Mouse (Mus musculus): ENCODE results near the gene Pald1.

Gene Pald1

GRCm38 (mm10) chr10:61371884-61372584 is 11.3 kb downstream of the Pald1 start:
- in situ Hi-C loops (cut with MboI; ENCODE audit: low sequenced_read_pairs) = no loop called here

GRCm38 (mm10) chr10:61370273-61370979 is 12.9 kb downstream of the Pald1 start:
- in situ Hi-C loops (cut with MboI; ENCODE audit: low sequenced_read_pairs) = no loop called here

GRCm38 (mm10) chr10:61369755-61370154 is 13.6 kb downstream of the Pald1 start:
- in situ Hi-C loops (cut with MboI; ENCODE audit: low sequenced_read_pairs) = no loop called here

GRCm38 (mm10) chr10:61365902-61366301 is 17.4 kb downstream of the Pald1 start:
- in situ Hi-C loops (cut with MboI; ENCODE audit: low sequenced_read_pairs) = no loop called here

GRCm38 (mm10) chr10:61364431-61364830 is 18.9 kb downstream of the Pald1 start:
- in situ Hi-C loops (cut with MboI; ENCODE audit: low sequenced_read_pairs) = no loop called here

GRCm38 (mm10) chr10:61362992-61363391 is 20.3 kb downstream of the Pald1 start:
- in situ Hi-C loops (cut with MboI; ENCODE audit: low sequenced_read_pairs) = no loop called here

- in situ Hi-C loops (cut with MboI; ENCODE audit: low sequenced_read_pairs) = no loop called here
Measured at GRCm38 (mm10) chr10:61362483-61362882, 20.8 kb downstream of the Pald1 start.

- in situ Hi-C loops (cut with MboI; ENCODE audit: low sequenced_read_pairs) = no loop called here
Measured at GRCm38 (mm10) chr10:61360667-61361066, 22.7 kb downstream of the Pald1 start.

- in situ Hi-C loops (cut with MboI; ENCODE audit: low sequenced_read_pairs) = no loop called here
Measured at GRCm38 (mm10) chr10:61359411-61359810, 23.9 kb downstream of the Pald1 start.

- in situ Hi-C loops (cut with MboI; ENCODE audit: low sequenced_read_pairs) = no loop called here
Measured at GRCm38 (mm10) chr10:61357658-61358057, 25.7 kb downstream of the Pald1 start.

- in situ Hi-C loops (cut with MboI; ENCODE audit: low sequenced_read_pairs) = no loop called here
Measured at GRCm38 (mm10) chr10:61356568-61356967, 26.8 kb downstream of the Pald1 start.

- in situ Hi-C loops (cut with MboI; ENCODE audit: low sequenced_read_pairs) = no loop called here
Measured at GRCm38 (mm10) chr10:61356095-61356494, 27.2 kb downstream of the Pald1 start.

GRCm38 (mm10) chr10:61355611-61356010 is 27.7 kb downstream of the Pald1 start:
- in situ Hi-C loops (cut with MboI; ENCODE audit: low sequenced_read_pairs) = no loop called here

GRCm38 (mm10) chr10:61351216-61351615 is 32.1 kb downstream of the Pald1 start:
- in situ Hi-C loops (cut with MboI; ENCODE audit: low sequenced_read_pairs) = no loop called here

- in situ Hi-C loops (cut with MboI; ENCODE audit: low sequenced_read_pairs) = no loop called here
Measured at GRCm38 (mm10) chr10:61346374-61346773, 37.0 kb downstream of the Pald1 start.

- in situ Hi-C loops (cut with MboI; ENCODE audit: low sequenced_read_pairs) = no loop called here
Measured at GRCm38 (mm10) chr10:61345179-61345578, 38.2 kb downstream of the Pald1 start.

- in situ Hi-C loops (cut with MboI; ENCODE audit: low sequenced_read_pairs) = no loop called here
Measured at GRCm38 (mm10) chr10:61343950-61344349, 39.4 kb downstream of the Pald1 start.

GRCm38 (mm10) chr10:61342750-61343149 is 40.6 kb downstream of the Pald1 start:
- in situ Hi-C loops (cut with MboI; ENCODE audit: low sequenced_read_pairs) = no loop called here

GRCm38 (mm10) chr10:61341557-61341956 is 41.8 kb downstream of the Pald1 start:
- in situ Hi-C loops (cut with MboI; ENCODE audit: low sequenced_read_pairs) = no loop called here

- in situ Hi-C loops (cut with MboI; ENCODE audit: low sequenced_read_pairs) = no loop called here
Measured at GRCm38 (mm10) chr10:61341045-61341444, 42.3 kb downstream of the Pald1 start.

- in situ Hi-C loops (cut with MboI; ENCODE audit: low sequenced_read_pairs) = no loop called here
Measured at GRCm38 (mm10) chr10:61340247-61340646, 43.1 kb downstream of the Pald1 start.

GRCm38 (mm10) chr10:61339216-61339615 is 44.1 kb downstream of the Pald1 start:
- in situ Hi-C loops (cut with MboI; ENCODE audit: low sequenced_read_pairs) = loop anchor here (5.0 kb wide), 1 partner anchor 142 kb away; no protein-coding TSS in a partner anchor
